Mouse (Mus musculus): ENCODE data around the gene Cdc123. TPM values are rescaled to one million over a fixed set of nuclear protein-coding genes. Genes with fewer than 3 reads are reported as not detected.
A peak's percentile ranks its signal among the peaks of the same experiment; 100 is the strongest.

Cdc123 gene
- 284 and 304 TPM in 2 replicates for polyA plus RNA-seq (2014; fragmentation: Nextera tagmentation; extraction: Ambion mirVana)

DNA sequence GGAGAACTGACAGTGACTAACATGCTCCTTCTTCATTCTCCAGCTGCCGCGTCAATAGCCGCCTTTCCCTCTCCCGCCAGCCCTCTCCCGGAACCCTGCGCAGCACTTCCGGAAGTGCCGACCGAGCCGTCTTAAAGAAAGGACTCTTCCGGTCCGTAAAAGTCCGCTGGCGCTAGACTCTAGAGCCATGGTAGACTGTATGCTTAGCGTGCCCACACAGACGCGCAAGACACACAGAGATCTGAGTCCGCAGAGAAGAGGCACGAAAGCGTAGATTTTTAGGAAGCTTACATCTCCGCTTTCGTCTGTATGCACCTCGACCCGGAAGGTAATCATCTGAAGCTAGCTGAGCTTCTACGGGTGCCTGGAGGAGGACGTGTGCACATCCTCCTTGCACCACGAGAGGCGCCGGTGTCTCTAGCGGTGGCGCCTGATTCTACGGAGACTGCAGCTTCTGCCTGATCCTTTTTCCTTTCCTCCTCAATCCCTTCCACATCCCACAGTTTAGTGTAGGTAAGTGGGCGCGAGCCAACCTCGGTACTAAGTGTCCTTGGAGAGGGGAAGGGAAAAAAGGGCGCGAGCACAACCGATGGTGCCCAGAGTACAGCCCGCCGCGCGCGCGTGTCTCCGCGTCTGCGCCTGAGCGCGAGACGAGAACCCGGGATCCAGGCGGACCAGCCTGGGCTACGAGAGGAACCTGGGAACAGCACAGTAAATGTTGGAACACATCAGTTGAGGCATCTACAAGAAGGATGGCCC, at the start of gene Cdc123, which contains the start of gene Nudt5:
TSS of gene Cdc123 (minus strand) at position 292 of the 759 bp plus-strand sequence.
TSS of gene Nudt5 (plus strand) at position 147 of the 759 bp plus-strand sequence.
- Histone ChIP-seq H3K36me3 (ENCODE audit: control insufficient read depth, insufficient read depth, low read length) (peaks cover 21% of the 10 kb centered on the region), H3K27ac (replicated peaks; ENCODE audit: low read depth, low read length) (peak within 1 kb of the TSS; percentile 89), H3K4me1 (ENCODE audit: control insufficient read depth, insufficient read depth, low read length) (0 out of 2 replicates have a peak, but pooled peaks cover 7% of the 10 kb centered on the region), H3K9ac (replicated peaks; ENCODE audit: low read length) (peak within 1 kb of the TSS; percentile 74), H3K4me2 (ENCODE audit: low read length) (peak within 1 kb of the TSS; percentile 72), H3K4me3 (replicated peaks; ENCODE audit: low read depth, low read length) (peak within 1 kb of the TSS; percentile 77), H3K9me3 (ENCODE audit: control insufficient read depth, low read length) (no peaks in the 10 kb centered on the region), H3K27me3 (ENCODE audit: control insufficient read depth, insufficient read depth, low read length) (no peaks in the 10 kb centered on the region)
- ATAC-seq (ENCODE audit: low FRiP score, low TSS enrichment) (peak; percentile 96), DNase-seq (peak; percentile 96)
- under 1% methylated on average over 53 of the region's 53 CpGs for WGBS

DNA sequence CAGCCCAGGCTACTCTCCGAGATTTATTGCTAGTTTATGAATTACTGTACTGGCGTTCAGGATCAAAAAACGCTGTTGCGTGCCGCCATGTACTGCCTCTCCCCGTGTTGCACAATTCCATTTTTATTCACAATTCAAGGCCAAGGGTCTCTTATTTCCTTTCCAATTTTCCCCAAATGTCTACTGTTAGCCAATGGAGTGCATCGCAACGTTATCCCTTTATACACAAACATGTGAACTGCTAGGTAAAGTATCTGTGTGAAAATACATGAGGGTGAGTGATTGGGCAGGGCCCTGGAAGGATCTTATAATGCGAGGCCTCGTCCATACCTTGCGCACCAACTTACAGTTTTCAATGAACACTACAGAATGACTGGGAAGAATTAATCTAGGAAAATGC, 49.3 kb upstream of the Cdc123 start:
- DNase-seq (peak; percentile 29), ATAC-seq (ENCODE audit: low FRiP score, low TSS enrichment) (no peak)
- WGBS, result 47% methylated on average over 11 of the region's 11 CpGs
- H3K27me3 ChIP-seq (ENCODE audit: control insufficient read depth, insufficient read depth, low read length), result no peaks in the 10 kb centered on the region
- H3K4me3 ChIP-seq (replicated peaks; ENCODE audit: low read depth, low read length), result peak overlapping the region; percentile 81
- H3K27ac ChIP-seq (replicated peaks; ENCODE audit: low read depth, low read length), result no peak overlapping the region
- H3K4me2 ChIP-seq (ENCODE audit: low read length), result peak overlapping the region; percentile 64
- H3K9me3 ChIP-seq (ENCODE audit: control insufficient read depth, low read length), result no peaks in the 10 kb centered on the region
- 0 out of 2 replicates have a peak overlapping the region, but pooled peaks have one; percentile 84 for H3K9ac ChIP-seq (replicated peaks; ENCODE audit: low read length)
- no peaks in the 10 kb centered on the region; the same call in 1 of the 2 replicates for H3K4me1 ChIP-seq (ENCODE audit: control insufficient read depth, insufficient read depth, low read length)
- H3K36me3 ChIP-seq (ENCODE audit: control insufficient read depth, insufficient read depth, low read length), result peaks cover 34% of the 10 kb centered on the region

DNA sequence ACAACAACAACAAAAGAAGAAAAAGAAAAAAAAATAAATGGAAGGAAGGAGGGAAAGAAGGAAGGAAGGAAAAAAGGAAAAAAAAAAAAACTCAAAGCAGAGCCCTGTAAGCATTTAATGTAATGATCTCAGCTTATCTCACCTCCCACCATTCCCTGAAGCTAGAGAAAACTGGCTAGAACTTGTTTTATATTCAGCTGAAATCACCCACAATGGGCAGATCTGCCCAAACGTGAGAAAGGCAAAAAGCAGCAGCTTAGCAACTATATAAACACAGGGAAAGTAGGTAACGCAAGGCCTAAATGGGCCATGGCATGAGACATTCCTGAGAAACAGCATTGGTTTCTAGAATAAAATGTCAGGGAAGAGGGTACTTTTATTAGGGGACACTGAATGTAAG, 44.4 kb upstream of the Cdc123 start:
- Histone ChIP-seq H3K9me3 (ENCODE audit: control insufficient read depth, low read length) (no peaks in the 10 kb centered on the region), H3K9ac (replicated peaks; ENCODE audit: low read length) (no peak overlapping the region), H3K4me3 (replicated peaks; ENCODE audit: low read depth, low read length) (no peak overlapping the region), H3K4me1 (ENCODE audit: control insufficient read depth, insufficient read depth, low read length) (no peaks in the 10 kb centered on the region; the same call in 1 of the 2 replicates), H3K27me3 (ENCODE audit: control insufficient read depth, insufficient read depth, low read length) (no peaks in the 10 kb centered on the region), H3K36me3 (ENCODE audit: control insufficient read depth, insufficient read depth, low read length) (peaks cover 59% of the 10 kb centered on the region), H3K27ac (replicated peaks; ENCODE audit: low read depth, low read length) (no peak overlapping the region), H3K4me2 (ENCODE audit: low read length) (no peak overlapping the region)
- ATAC-seq (ENCODE audit: low FRiP score, low TSS enrichment), result no peak
- DNase-seq, result no peak
- 67% methylated on average over 2 of the region's 2 CpGs for whole genome bisulfite sequencing

DNA sequence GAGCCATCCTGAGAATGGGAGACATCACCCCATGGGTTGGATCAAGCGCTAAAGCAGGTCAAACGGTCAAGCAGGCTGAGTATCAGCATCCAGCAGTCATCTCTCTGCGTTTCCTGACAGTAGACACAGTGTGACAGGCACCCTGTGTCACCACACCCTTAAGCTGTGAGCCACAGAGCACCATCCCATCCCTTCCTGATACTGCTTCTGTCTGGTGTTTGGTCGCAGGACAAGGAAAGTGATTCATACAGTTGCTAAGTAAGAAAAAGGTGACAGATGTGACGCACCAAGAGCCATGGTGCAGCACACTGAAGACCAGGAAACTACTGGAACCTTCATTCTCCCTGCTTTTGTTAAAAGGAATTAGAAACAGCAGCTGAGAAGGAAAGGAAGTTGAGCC, 43.9 kb upstream of the Cdc123 start:
- no peak for DNase-seq
- WGBS, result 88% methylated on average over 5 of the region's 5 CpGs
- no peak overlapping the region for H3K4me3 ChIP-seq (replicated peaks; ENCODE audit: low read depth, low read length)
- H3K27me3 ChIP-seq (ENCODE audit: control insufficient read depth, insufficient read depth, low read length), result no peaks in the 10 kb centered on the region
- H3K4me1 ChIP-seq (ENCODE audit: control insufficient read depth, insufficient read depth, low read length), result no peaks in the 10 kb centered on the region; the same call in 1 of the 2 replicates
- no peak overlapping the region for H3K9ac ChIP-seq (replicated peaks; ENCODE audit: low read length)
- no peaks in the 10 kb centered on the region for H3K9me3 ChIP-seq (ENCODE audit: control insufficient read depth, low read length)
- ATAC-seq (ENCODE audit: low FRiP score, low TSS enrichment), result no peak
- peaks cover 61% of the 10 kb centered on the region for H3K36me3 ChIP-seq (ENCODE audit: control insufficient read depth, insufficient read depth, low read length)
- no peak overlapping the region for H3K27ac ChIP-seq (replicated peaks; ENCODE audit: low read depth, low read length)
- no peak overlapping the region for H3K4me2 ChIP-seq (ENCODE audit: low read length)

DNA sequence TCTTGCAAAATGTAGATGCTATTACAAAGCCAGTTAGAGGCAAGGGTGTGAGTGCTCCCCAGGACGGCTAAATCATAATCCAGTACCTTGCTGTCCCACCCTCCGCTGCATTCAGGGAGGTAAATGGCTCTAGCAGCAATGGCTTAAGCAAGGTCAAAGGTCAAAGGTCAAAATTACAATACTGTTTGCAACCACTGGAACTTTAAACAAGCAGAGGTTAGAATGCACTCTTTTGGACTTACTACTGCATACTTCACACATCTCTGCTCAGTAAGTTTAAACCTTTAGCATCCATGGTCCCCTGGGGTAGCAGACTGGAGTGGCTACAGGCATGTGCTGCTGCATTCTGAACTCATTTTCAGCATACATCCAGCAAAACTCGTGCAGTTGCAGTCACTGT, 32.5 kb upstream of the Cdc123 start:
- H3K9ac ChIP-seq (replicated peaks; ENCODE audit: low read length), result no peak overlapping the region
- no peaks in the 10 kb centered on the region for H3K9me3 ChIP-seq (ENCODE audit: control insufficient read depth, low read length)
- no peak overlapping the region for H3K27ac ChIP-seq (replicated peaks; ENCODE audit: low read depth, low read length)
- no peak overlapping the region for H3K4me3 ChIP-seq (replicated peaks; ENCODE audit: low read depth, low read length)
- no peaks in the 10 kb centered on the region for H3K27me3 ChIP-seq (ENCODE audit: control insufficient read depth, insufficient read depth, low read length)
- ATAC-seq (ENCODE audit: low FRiP score, low TSS enrichment) (no peak), DNase-seq (no peak)
- H3K36me3 ChIP-seq (ENCODE audit: control insufficient read depth, insufficient read depth, low read length), result peaks cover 78% of the 10 kb centered on the region
- WGBS, result 70% methylated on average over 3 of the region's 3 CpGs
- H3K4me2 ChIP-seq (ENCODE audit: low read length), result no peak overlapping the region
- H3K4me1 ChIP-seq (ENCODE audit: control insufficient read depth, insufficient read depth, low read length), result no peaks in the 10 kb centered on the region

DNA sequence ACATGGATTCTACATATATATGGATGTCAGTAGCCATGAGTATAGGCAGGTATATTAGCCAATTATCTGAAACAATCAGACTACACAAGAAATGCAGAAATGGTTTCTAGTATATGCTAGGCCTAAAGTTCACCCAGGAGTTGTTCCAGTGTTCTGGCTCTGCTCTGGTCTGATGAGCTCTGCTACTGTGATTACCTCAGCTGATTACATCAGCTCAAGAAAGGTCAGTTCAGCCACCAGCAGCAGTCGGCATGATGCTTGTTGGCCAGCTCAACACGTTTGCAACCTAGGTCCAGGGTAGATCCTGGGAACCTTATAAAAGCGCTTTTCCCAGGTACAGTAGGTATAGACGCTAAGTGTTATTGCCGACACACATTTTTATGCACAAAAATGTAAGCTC, 24.8 kb upstream of the Cdc123 start:
- H3K4me1 ChIP-seq (ENCODE audit: control insufficient read depth, insufficient read depth, low read length), result no peaks in the 10 kb centered on the region
- peaks cover 68% of the 10 kb centered on the region for H3K36me3 ChIP-seq (ENCODE audit: control insufficient read depth, insufficient read depth, low read length)
- ATAC-seq (ENCODE audit: low FRiP score, low TSS enrichment) (no peak), DNase-seq (no peak)
- no peak overlapping the region for H3K9ac ChIP-seq (replicated peaks; ENCODE audit: low read length)
- no peak overlapping the region for H3K4me3 ChIP-seq (replicated peaks; ENCODE audit: low read depth, low read length)
- H3K27me3 ChIP-seq (ENCODE audit: control insufficient read depth, insufficient read depth, low read length), result no peaks in the 10 kb centered on the region
- no peak overlapping the region for H3K4me2 ChIP-seq (ENCODE audit: low read length)
- no peak overlapping the region for H3K27ac ChIP-seq (replicated peaks; ENCODE audit: low read depth, low read length)
- no peaks in the 10 kb centered on the region for H3K9me3 ChIP-seq (ENCODE audit: control insufficient read depth, low read length)
- WGBS, result 96% methylated on average over 5 of the region's 5 CpGs

DNA sequence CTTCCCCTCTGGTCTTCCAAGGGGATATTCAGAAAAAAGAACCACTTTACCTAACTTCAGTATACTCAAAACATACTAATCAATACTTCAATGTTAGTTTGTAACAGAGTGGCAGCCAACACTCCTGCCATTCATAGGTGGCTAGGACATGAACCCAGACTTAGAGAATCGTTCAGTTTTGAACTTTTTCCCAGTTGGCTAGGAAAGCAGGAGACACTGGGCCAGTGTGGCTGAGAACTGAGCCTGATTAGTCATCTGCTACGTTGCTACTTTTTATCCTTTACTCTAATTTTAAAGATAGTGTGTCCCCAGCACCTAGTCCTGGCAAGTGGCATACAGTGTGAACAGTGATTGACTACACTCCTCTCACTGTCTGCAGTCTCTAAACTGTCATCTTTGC, 22.7 kb upstream of the Cdc123 start:
- no peak for DNase-seq
- Histone ChIP-seq H3K36me3 (ENCODE audit: control insufficient read depth, insufficient read depth, low read length) (peaks cover 65% of the 10 kb centered on the region), H3K27ac (replicated peaks; ENCODE audit: low read depth, low read length) (no peak overlapping the region), H3K4me1 (ENCODE audit: control insufficient read depth, insufficient read depth, low read length) (no peaks in the 10 kb centered on the region), H3K4me3 (replicated peaks; ENCODE audit: low read depth, low read length) (no peak overlapping the region), H3K9ac (replicated peaks; ENCODE audit: low read length) (no peak overlapping the region), H3K9me3 (ENCODE audit: control insufficient read depth, low read length) (no peaks in the 10 kb centered on the region), H3K27me3 (ENCODE audit: control insufficient read depth, insufficient read depth, low read length) (no peaks in the 10 kb centered on the region), H3K4me2 (ENCODE audit: low read length) (no peak overlapping the region)
- WGBS, result 94% methylated on average over 2 of the region's 2 CpGs
- no peak for ATAC-seq (ENCODE audit: low FRiP score, low TSS enrichment)

DNA sequence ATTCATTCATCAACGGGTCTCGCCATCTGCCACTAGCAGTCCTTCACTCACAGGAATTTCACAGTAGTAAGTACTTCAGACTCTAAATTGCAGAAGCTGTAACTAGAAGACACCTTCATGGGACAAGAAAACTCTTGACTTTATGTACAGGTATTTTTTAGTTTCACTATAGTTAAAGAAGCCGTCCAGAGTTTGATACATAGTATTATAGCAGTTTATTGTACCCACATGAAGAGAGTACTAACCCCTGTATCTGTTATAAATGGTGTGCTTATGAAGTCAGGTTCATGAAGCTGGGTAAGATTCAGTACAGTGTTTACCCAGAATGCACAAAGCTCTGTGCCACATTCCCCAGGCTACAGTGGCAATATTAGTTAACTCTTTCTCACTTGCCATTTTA, 17.9 kb upstream of the Cdc123 start, which contains the start of gene Gm13199:
TSS of gene Gm13199 (minus strand) at position 101 of the 400 bp plus-strand sequence.
- Histone ChIP-seq H3K9ac (replicated peaks; ENCODE audit: low read length) (no peak within 1 kb of the TSS), H3K36me3 (ENCODE audit: control insufficient read depth, insufficient read depth, low read length) (peaks cover 67% of the 10 kb centered on the region), H3K4me1 (ENCODE audit: control insufficient read depth, insufficient read depth, low read length) (no peaks in the 10 kb centered on the region), H3K27ac (replicated peaks; ENCODE audit: low read depth, low read length) (no peak within 1 kb of the TSS), H3K4me2 (ENCODE audit: low read length) (no peak within 1 kb of the TSS), H3K9me3 (ENCODE audit: control insufficient read depth, low read length) (no peaks in the 10 kb centered on the region), H3K4me3 (replicated peaks; ENCODE audit: low read depth, low read length) (no peak within 1 kb of the TSS), H3K27me3 (ENCODE audit: control insufficient read depth, insufficient read depth, low read length) (no peaks in the 10 kb centered on the region)
- 94% methylated on average over 3 of the region's 3 CpGs for WGBS
- ATAC-seq (ENCODE audit: low FRiP score, low TSS enrichment) (no peak), DNase-seq (no peak)

DNA sequence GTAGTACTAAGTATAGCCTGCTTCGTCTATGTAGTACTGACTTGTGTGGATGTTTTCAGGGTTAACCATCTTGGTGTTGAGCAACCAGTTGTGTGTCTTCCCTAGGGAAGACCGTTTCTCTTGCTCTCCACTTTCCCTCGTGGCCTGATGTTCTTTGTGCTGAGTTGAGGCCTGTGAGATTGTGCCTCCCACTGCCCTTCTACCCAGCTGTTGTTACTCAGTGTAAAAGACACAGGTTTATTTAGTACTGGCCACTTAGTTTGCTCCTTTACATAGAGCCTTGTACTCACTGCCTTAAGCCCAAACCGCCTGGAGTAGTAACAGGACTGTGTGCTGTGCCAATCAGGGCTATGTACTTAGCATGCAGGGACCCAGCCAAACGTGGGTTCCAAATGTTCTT, 6.9 kb upstream of the Cdc123 start:
- no peaks in the 10 kb centered on the region for H3K9me3 ChIP-seq (ENCODE audit: control insufficient read depth, low read length)
- no peak overlapping the region for H3K27ac ChIP-seq (replicated peaks; ENCODE audit: low read depth, low read length)
- WGBS, result 89% methylated on average over 5 of the region's 5 CpGs
- no peak overlapping the region for H3K4me3 ChIP-seq (replicated peaks; ENCODE audit: low read depth, low read length)
- no peaks in the 10 kb centered on the region for H3K27me3 ChIP-seq (ENCODE audit: control insufficient read depth, insufficient read depth, low read length)
- ATAC-seq (ENCODE audit: low FRiP score, low TSS enrichment) (no peak), DNase-seq (no peak)
- peaks cover 13% of the 10 kb centered on the region for H3K36me3 ChIP-seq (ENCODE audit: control insufficient read depth, insufficient read depth, low read length)
- no peaks in the 10 kb centered on the region for H3K4me1 ChIP-seq (ENCODE audit: control insufficient read depth, insufficient read depth, low read length)
- H3K9ac ChIP-seq (replicated peaks; ENCODE audit: low read length), result no peak overlapping the region
- no peak overlapping the region for H3K4me2 ChIP-seq (ENCODE audit: low read length)
